Mouse (Mus musculus) limb, embryonic 14.5 days (tissue): Measurements from ENCODE around the gene Aven. TPM values are rescaled to one million over a fixed set of nuclear protein-coding genes. Genes with fewer than 3 reads are reported as not detected.

ENCODE experiments used
- ATAC-seq: fragments of 200-750 bp; cut with Nextera tagmentation; 2 replicates; pipeline ENCODE4 v1.8.0; 2017; ENCODE audit warnings: low read depth, moderate number of reproducible peaks, moderate TSS enrichment; ENCODE audit not compliant: low FRiP score
- DNase-seq: peaks from one replicate; pipeline ENCODE4 v3.0.0-alpha.2; 2015; ENCODE audit warnings: low spot score
- H3K27ac ChIP-seq: fragments of 300-500 bp; sonication (generic); replicated peaks from 2 replicates; pipeline ENCODE4 v1.5.1; 2014; ENCODE audit warnings: low read depth, mild to moderate bottlenecking, low read length, moderate library complexity, mixed read lengths
- H3K27me3 ChIP-seq: fragments of 300-500 bp; sonication (generic); 2 replicates; pipeline ENCODE4 v1.6.1; 2014; ENCODE audit warnings: low read length, mixed read lengths; ENCODE audit not compliant: control insufficient read depth, insufficient read depth
- H3K36me3 ChIP-seq: fragments of 300-500 bp; sonication (generic); 2 replicates; pipeline ENCODE4 v1.6.1; 2014; ENCODE audit warnings: mild to moderate bottlenecking, low read length, moderate library complexity, mixed read lengths; ENCODE audit not compliant: control insufficient read depth, insufficient read depth
- H3K4me1 ChIP-seq: fragments of 300-500 bp; sonication (generic); 2 replicates; pipeline ENCODE4 v1.6.1; 2014; ENCODE audit warnings: antibody characterized with exemption, low read length, mixed read lengths; ENCODE audit not compliant: control insufficient read depth, insufficient read depth
- H3K4me2 ChIP-seq: fragments of 300-500 bp; sonication (generic); replicated peaks from 2 replicates; pipeline ENCODE4 v1.6.1; 2014; ENCODE audit warnings: low read depth, mild to moderate bottlenecking, low read length, moderate library complexity; ENCODE audit not compliant: severe bottlenecking
- H3K4me3 ChIP-seq: fragments of 300-500 bp; sonication (generic); replicated peaks from 2 replicates; pipeline ENCODE4 v1.5.1; 2014; ENCODE audit warnings: low read length
- H3K9ac ChIP-seq: fragments of 300-500 bp; sonication (generic); 2 replicates; pipeline ENCODE4 v1.6.1; 2014; ENCODE audit warnings: mild to moderate bottlenecking, low read depth, low read length, moderate library complexity; ENCODE audit not compliant: severe bottlenecking
- H3K9me3 ChIP-seq: fragments of 300-500 bp; sonication (generic); 2 replicates; pipeline ENCODE4 v1.6.1; 2016; ENCODE audit warnings: low read length; ENCODE audit not compliant: control insufficient read depth
- POLR2A ChIP-seq: fragments of 200-500 bp; IDR thresholded peaks from 2 replicates; pipeline ENCODE4 v1.8.0; 2012; ENCODE audit warnings: inconsistent platforms, mild to moderate bottlenecking, moderate library complexity, borderline replicate concordance; ENCODE audit not compliant: insufficient read depth, insufficient read length; ENCODE audit errors: extremely low read depth
- WGBS: fragments of 180-500 bp; shearing (Covaris S2); extraction: QIAGEN DNeasy Blood & Tissue Kit; methylation state at CpG from one replicate; pipeline ENCODE4 v1.1.7; 2014; 5-methylcytosine and 5-hydroxymethylcytosine counted together
- polyA plus RNA-seq, 2 experiments: library from polyadenylated mRNA; depleted of rRNA in 1 of 2; stranded (reverse) in 1 of 2; unstranded in 1 of 2; fragments of >200 nt; fragmentation: Nextera tagmentation in 1 of 2; extraction: Ambion mirVana in 1 of 2; gene quantifications; 2 replicates each; pipeline versions ENCODE4 v1.2.1 to v1.2.3; 2012 to 2014

Gene Aven
- polyA plus RNA-seq, 2 experiments, result 8.0 to 10.7 TPM

- 63% methylated on average over 10 of the region's 10 CpGs for WGBS
- ATAC-seq, result no peak
- Histone ChIP-seq H3K9ac (no peak overlapping the region), H3K36me3 (no peaks in the 10 kb centered on the region), H3K9me3 (no peaks in the 10 kb centered on the region), H3K4me2 (no peak overlapping the region), H3K4me1 (peaks cover 4% of the 10 kb centered on the region; the same call in 1 of the 2 replicates), H3K27me3 (no peaks in the 10 kb centered on the region), H3K27ac (no peak overlapping the region), H3K4me3 (no peak overlapping the region)
- DNase-seq, result peak; percentile 22
- TF ChIP-seq POLR2A, result no peak
These were observed 40.2 kb downstream of the Aven start for GRCm38 (mm10) chr2:112532812-112533496.

DNA sequence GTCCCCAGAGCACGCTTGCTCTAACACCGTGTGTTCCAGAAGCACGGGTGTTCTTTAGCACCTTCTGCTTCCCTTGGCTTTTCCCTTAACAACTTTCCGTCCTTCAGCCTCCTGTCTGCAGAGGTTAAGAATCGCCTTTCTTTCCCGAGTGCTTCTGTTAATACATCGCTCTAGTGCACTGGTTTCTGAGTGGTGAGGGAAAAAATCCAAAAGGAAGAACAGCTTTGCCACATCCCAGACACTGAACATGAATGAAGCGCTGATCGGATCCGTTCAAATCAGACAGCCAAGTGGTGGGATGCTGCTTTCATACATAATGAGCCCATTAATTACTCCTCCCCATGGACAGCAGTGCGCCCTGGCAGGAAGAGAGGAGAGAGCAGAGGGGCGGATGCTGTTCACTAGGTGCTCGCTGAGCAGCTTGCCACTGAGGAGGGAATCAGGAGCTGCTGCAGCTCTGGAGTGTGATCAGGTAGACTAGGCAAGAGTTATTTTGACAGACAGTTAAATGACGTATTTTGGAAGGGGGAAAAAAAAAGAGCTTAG lies 42.0 kb downstream of the Aven start:
- no peak for TF ChIP-seq POLR2A
- no peak overlapping the region for H3K9ac ChIP-seq
- H3K9me3 ChIP-seq, result no peaks in the 10 kb centered on the region
- H3K4me3 ChIP-seq, result no peak overlapping the region
- H3K27ac ChIP-seq, result no peak overlapping the region
- no peaks in the 10 kb centered on the region for H3K36me3 ChIP-seq
- H3K4me1 ChIP-seq, result peaks cover 4% of the 10 kb centered on the region; the same call in 1 of the 2 replicates
- ATAC-seq, result no peak
- no peak overlapping the region for H3K4me2 ChIP-seq
- no peaks in the 10 kb centered on the region for H3K27me3 ChIP-seq
- 61% methylated on average over 14 of the region's 14 CpGs for WGBS
- DNase-seq, result no peak

- 93% methylated on average over 1 of the region's 1 CpGs for WGBS
- TF ChIP-seq POLR2A, result no peak
- Histone ChIP-seq H3K27ac (no peak overlapping the region), H3K9me3 (no peaks in the 10 kb centered on the region), H3K27me3 (no peaks in the 10 kb centered on the region), H3K9ac (no peak overlapping the region), H3K4me1 (no peaks in the 10 kb centered on the region; the same call in 1 of the 2 replicates), H3K36me3 (no peaks in the 10 kb centered on the region), H3K4me3 (no peak overlapping the region), H3K4me2 (no peak overlapping the region)
- no peak for DNase-seq
- no peak for ATAC-seq
These were observed 46.0 kb downstream of the Aven start for GRCm38 (mm10) chr2:112538783-112539182.

DNA sequence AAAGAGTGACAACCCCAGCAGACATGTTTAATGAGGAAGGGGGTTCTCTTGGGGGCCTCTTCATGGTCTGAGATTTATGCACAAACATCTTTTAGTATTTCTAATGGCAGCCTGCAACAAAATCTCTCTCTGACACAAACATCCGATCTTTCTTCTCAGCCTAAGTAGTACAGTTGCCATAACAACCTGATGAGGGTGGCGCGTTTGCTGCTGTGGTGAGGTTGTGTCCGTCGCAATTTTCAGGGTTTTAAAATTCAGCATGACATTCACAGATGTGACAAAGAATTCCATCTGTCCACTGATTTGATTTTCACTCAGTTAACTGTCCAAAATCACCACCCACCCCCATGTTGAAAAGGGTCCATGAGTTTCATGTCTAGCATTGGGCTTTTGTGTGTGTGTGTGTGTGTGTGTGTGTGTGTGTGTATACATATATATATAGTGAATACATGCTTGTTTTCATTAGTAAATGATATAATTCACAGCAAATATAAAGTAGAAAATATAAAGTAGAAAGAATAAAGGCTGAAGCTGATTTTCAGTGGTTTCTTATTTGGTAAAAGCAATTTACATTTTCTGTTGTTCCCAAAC lies 49.0 kb downstream of the Aven start:
- ATAC-seq, result no peak
- Histone ChIP-seq H3K36me3 (no peaks in the 10 kb centered on the region), H3K27ac (no peak overlapping the region), H3K4me2 (no peak overlapping the region), H3K4me3 (no peak overlapping the region), H3K9me3 (no peaks in the 10 kb centered on the region), H3K27me3 (no peaks in the 10 kb centered on the region), H3K9ac (no peak overlapping the region), H3K4me1 (no peaks in the 10 kb centered on the region)
- 75% methylated on average over 5 of the region's 5 CpGs for WGBS
- no peak for TF ChIP-seq POLR2A
- no peak for DNase-seq

DNA sequence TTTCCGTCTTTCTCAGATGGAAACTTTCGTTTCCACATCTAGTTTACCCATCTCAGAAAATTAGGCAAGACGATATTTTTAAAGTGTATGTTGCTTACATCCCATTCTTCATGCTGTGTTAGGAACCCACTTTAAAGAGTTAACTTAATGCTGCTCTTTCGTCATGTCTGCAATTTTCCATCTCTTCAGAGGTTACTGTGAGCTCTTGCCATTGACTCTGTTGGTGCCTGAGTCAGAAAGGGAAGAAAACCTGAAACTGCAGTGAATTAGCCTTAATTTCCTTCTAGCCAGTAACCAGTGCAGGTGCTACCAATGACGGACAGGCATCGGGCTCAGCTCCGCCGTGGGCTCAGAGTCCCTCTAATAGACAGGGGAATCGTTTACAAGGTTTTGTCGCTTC lies 63.8 kb downstream of the Aven start:
- H3K36me3 ChIP-seq, result no peaks in the 10 kb centered on the region
- no peak for TF ChIP-seq POLR2A
- no peaks in the 10 kb centered on the region for H3K27me3 ChIP-seq
- no peak overlapping the region for H3K27ac ChIP-seq
- no peak overlapping the region for H3K9ac ChIP-seq
- DNase-seq (no peak), ATAC-seq (no peak)
- 78% methylated on average over 10 of the region's 10 CpGs for WGBS
- no peak overlapping the region for H3K4me3 ChIP-seq
- no peaks in the 10 kb centered on the region for H3K4me1 ChIP-seq
- no peak overlapping the region for H3K4me2 ChIP-seq
- H3K9me3 ChIP-seq, result no peaks in the 10 kb centered on the region
